Mouse (Mus musculus): ENCODE measurements around the gene Pcid2. TPM values are rescaled to one million over a fixed set of nuclear protein-coding genes. Genes with fewer than 3 reads are reported as not detected.

The Pcid2 gene
- 17.3 and 18.7 TPM in 2 replicates for polyA plus RNA-seq (2012; rRNA removed)

GRCm38 (mm10) chr8:13105087-13105881 is at the start of gene Pcid2, which contains the start of gene Cul4a:
Gene Pcid2 (minus strand): TSS chr8:13105459.
Gene Cul4a (plus strand): TSS chr8:13105621.
- peak; percentile 61 for TF ChIP-seq CTCF (conservative IDR thresholded peaks at IDR 0.05; ENCODE audit: insufficient read depth, insufficient read length, low read depth, low read length)
- peak; percentile 69 for TF ChIP-seq POLR2A (IDR thresholded peaks at IDR 0.05; ENCODE audit: low read depth, low read length)
- Histone ChIP-seq H3K36me3 (ENCODE audit: control insufficient read depth, insufficient read depth, low read length) (no peaks in the 10 kb centered on the region), H3K4me3 (ENCODE audit: insufficient read depth, low read depth, low read length) (peak within 1 kb of the TSS; percentile 95), H3K4me1 (ENCODE audit: control insufficient read depth, insufficient read depth, low read length) (peaks cover 9% of the 10 kb centered on the region; the same call in 1 of the 2 replicates), H3K27ac (ENCODE audit: insufficient read depth, low read depth, low read length) (peak within 1 kb of the TSS; percentile 91), H3K27me3 (replicated peaks; ENCODE audit: control insufficient read depth, insufficient read depth, low read length) (no peaks in the 10 kb centered on the region)
- WGBS, result 2% methylated on average over 85 of the region's 87 CpGs
- DNase-seq, result peak; percentile 98

GRCm38 (mm10) chr8:13154099-13154498 is 48.8 kb upstream of the Pcid2 start:
- 68% methylated on average over 9 of the region's 9 CpGs for WGBS
- no peak for TF ChIP-seq CTCF (conservative IDR thresholded peaks at IDR 0.05; ENCODE audit: insufficient read depth, insufficient read length, low read depth, low read length)
- no peak for TF ChIP-seq POLR2A (IDR thresholded peaks at IDR 0.05; ENCODE audit: low read depth, low read length)
- no peak for DNase-seq
- Histone ChIP-seq H3K4me3 (ENCODE audit: insufficient read depth, low read depth, low read length) (no peak overlapping the region), H3K27ac (ENCODE audit: insufficient read depth, low read depth, low read length) (no peak overlapping the region), H3K27me3 (replicated peaks; ENCODE audit: control insufficient read depth, insufficient read depth, low read length) (no peaks in the 10 kb centered on the region), H3K4me1 (ENCODE audit: control insufficient read depth, insufficient read depth, low read length) (peaks cover 7% of the 10 kb centered on the region), H3K36me3 (ENCODE audit: control insufficient read depth, insufficient read depth, low read length) (no peaks in the 10 kb centered on the region)

- H3K4me1 ChIP-seq (ENCODE audit: control insufficient read depth, insufficient read depth, low read length), result no peaks in the 10 kb centered on the region
- no peak overlapping the region for H3K4me3 ChIP-seq (ENCODE audit: insufficient read depth, low read depth, low read length)
- no peak for DNase-seq
- 96% methylated on average over 2 of the region's 2 CpGs for WGBS
- TF ChIP-seq CTCF (conservative IDR thresholded peaks at IDR 0.05; ENCODE audit: insufficient read depth, insufficient read length, low read depth, low read length) (no peak), POLR2A (IDR thresholded peaks at IDR 0.05; ENCODE audit: low read depth, low read length) (no peak)
- no peak overlapping the region for H3K27ac ChIP-seq (ENCODE audit: insufficient read depth, low read depth, low read length)
- 0 out of 2 replicates have a peak, but pooled peaks cover 1% of the 10 kb centered on the region for H3K36me3 ChIP-seq (ENCODE audit: control insufficient read depth, insufficient read depth, low read length)
- no peaks in the 10 kb centered on the region for H3K27me3 ChIP-seq (replicated peaks; ENCODE audit: control insufficient read depth, insufficient read depth, low read length)
Observed at GRCm38 (mm10) chr8:13150929-13151328, 45.7 kb upstream of the Pcid2 start.

GRCm38 (mm10) chr8:13149866-13150265 is 44.6 kb upstream of the Pcid2 start:
- DNase-seq, result no peak
- H3K27ac ChIP-seq (ENCODE audit: insufficient read depth, low read depth, low read length), result no peak overlapping the region
- no peaks in the 10 kb centered on the region for H3K4me1 ChIP-seq (ENCODE audit: control insufficient read depth, insufficient read depth, low read length)
- H3K27me3 ChIP-seq (replicated peaks; ENCODE audit: control insufficient read depth, insufficient read depth, low read length), result no peaks in the 10 kb centered on the region
- H3K4me3 ChIP-seq (ENCODE audit: insufficient read depth, low read depth, low read length), result no peak overlapping the region
- TF ChIP-seq POLR2A (IDR thresholded peaks at IDR 0.05; ENCODE audit: low read depth, low read length), result no peak
- no peak for TF ChIP-seq CTCF (conservative IDR thresholded peaks at IDR 0.05; ENCODE audit: insufficient read depth, insufficient read length, low read depth, low read length)
- 73% methylated on average over 5 of the region's 5 CpGs for WGBS
- H3K36me3 ChIP-seq (ENCODE audit: control insufficient read depth, insufficient read depth, low read length), result 0 out of 2 replicates have a peak, but pooled peaks cover 1% of the 10 kb centered on the region

- no peak overlapping the region for H3K4me3 ChIP-seq (ENCODE audit: insufficient read depth, low read depth, low read length)
- H3K27me3 ChIP-seq (replicated peaks; ENCODE audit: control insufficient read depth, insufficient read depth, low read length), result no peaks in the 10 kb centered on the region
- no peak overlapping the region for H3K27ac ChIP-seq (ENCODE audit: insufficient read depth, low read depth, low read length)
- 0 out of 2 replicates have a peak, but pooled peaks cover 1% of the 10 kb centered on the region for H3K36me3 ChIP-seq (ENCODE audit: control insufficient read depth, insufficient read depth, low read length)
- no peak for DNase-seq
- WGBS, result 100% methylated on average over 2 of the region's 2 CpGs
- TF ChIP-seq CTCF (conservative IDR thresholded peaks at IDR 0.05; ENCODE audit: insufficient read depth, insufficient read length, low read depth, low read length) (0 out of 2 replicates have a peak, but pooled peaks have one; percentile 21), POLR2A (IDR thresholded peaks at IDR 0.05; ENCODE audit: low read depth, low read length) (no peak)
- H3K4me1 ChIP-seq (ENCODE audit: control insufficient read depth, insufficient read depth, low read length), result no peaks in the 10 kb centered on the region
Observed at GRCm38 (mm10) chr8:13149287-13149686, 44.0 kb upstream of the Pcid2 start.

- Histone ChIP-seq H3K4me1 (ENCODE audit: control insufficient read depth, insufficient read depth, low read length) (no peaks in the 10 kb centered on the region), H3K27me3 (replicated peaks; ENCODE audit: control insufficient read depth, insufficient read depth, low read length) (no peaks in the 10 kb centered on the region), H3K27ac (ENCODE audit: insufficient read depth, low read depth, low read length) (no peak overlapping the region), H3K36me3 (ENCODE audit: control insufficient read depth, insufficient read depth, low read length) (0 out of 2 replicates have a peak, but pooled peaks cover 1% of the 10 kb centered on the region), H3K4me3 (ENCODE audit: insufficient read depth, low read depth, low read length) (no peak overlapping the region)
- WGBS, result 81% methylated on average over 2 of the region's 2 CpGs
- TF ChIP-seq CTCF (conservative IDR thresholded peaks at IDR 0.05; ENCODE audit: insufficient read depth, insufficient read length, low read depth, low read length) (no peak), POLR2A (IDR thresholded peaks at IDR 0.05; ENCODE audit: low read depth, low read length) (no peak)
- DNase-seq, result no peak
Observed at GRCm38 (mm10) chr8:13148476-13148875, 43.2 kb upstream of the Pcid2 start.

- H3K27ac ChIP-seq (ENCODE audit: insufficient read depth, low read depth, low read length), result no peak overlapping the region
- H3K36me3 ChIP-seq (ENCODE audit: control insufficient read depth, insufficient read depth, low read length), result peaks cover 3% of the 10 kb centered on the region; the same call in 1 of the 2 replicates
- 91% methylated on average over 5 of the region's 5 CpGs for WGBS
- TF ChIP-seq POLR2A (IDR thresholded peaks at IDR 0.05; ENCODE audit: low read depth, low read length) (no peak), CTCF (conservative IDR thresholded peaks at IDR 0.05; ENCODE audit: insufficient read depth, insufficient read length, low read depth, low read length) (no peak)
- DNase-seq, result no peak
- H3K4me1 ChIP-seq (ENCODE audit: control insufficient read depth, insufficient read depth, low read length), result no peaks in the 10 kb centered on the region
- H3K27me3 ChIP-seq (replicated peaks; ENCODE audit: control insufficient read depth, insufficient read depth, low read length), result no peaks in the 10 kb centered on the region
- no peak overlapping the region for H3K4me3 ChIP-seq (ENCODE audit: insufficient read depth, low read depth, low read length)
Observed at GRCm38 (mm10) chr8:13141681-13142080, 36.4 kb upstream of the Pcid2 start.
